Mouse (Mus musculus): ENCODE results near the gene Sox21. TPM values are rescaled to one million over a fixed set of nuclear protein-coding genes. Genes with fewer than 3 reads are reported as not detected.

Gene Sox21
- polyA plus RNA-seq, 1 experiment from 2014 or later = 6.9 TPM

- Histone ChIP-seq H3K9ac (replicated peaks; ENCODE audit: low read depth, low read length) (no peak overlapping the region), H3K27ac (ENCODE audit: low read depth, low read length) (no peak overlapping the region), H3K4me1 (ENCODE audit: control insufficient read depth, insufficient read depth, low read length) (no peaks in the 10 kb centered on the region), H3K36me3 (ENCODE audit: control insufficient read depth, insufficient read depth, low read length) (no peaks in the 10 kb centered on the region), H3K9me3 (ENCODE audit: control insufficient read depth, low read length) (no peaks in the 10 kb centered on the region), H3K4me2 (ENCODE audit: low read depth, low read length) (no peak overlapping the region), H3K4me3 (ENCODE audit: low read depth, low read length) (no peak overlapping the region), H3K27me3 (ENCODE audit: control insufficient read depth, insufficient read depth, low read length) (no peaks in the 10 kb centered on the region)
- 87% methylated on average over 6 of the region's 6 CpGs for WGBS
- no peak for ATAC-seq (ENCODE audit: low read depth)
Measured at GRCm38 (mm10) chr14:118253381-118253780, 16.6 kb upstream of the Sox21 start.

- 87% methylated on average over 2 of the region's 2 CpGs for WGBS
Measured at GRCm38 (mm10) chr14:118241416-118241815, 4.6 kb upstream of the Sox21 start.

GRCm38 (mm10) chr14:118239351-118239750 is 2.5 kb upstream of the Sox21 start:
- Histone ChIP-seq H3K9me3 (ENCODE audit: control insufficient read depth, low read length) (peaks cover 6% of the 10 kb centered on the region; the same call in 1 of the 2 replicates), H3K4me3 (ENCODE audit: low read depth, low read length) (no peak overlapping the region), H3K36me3 (ENCODE audit: control insufficient read depth, insufficient read depth, low read length) (no peaks in the 10 kb centered on the region), H3K9ac (replicated peaks; ENCODE audit: low read depth, low read length) (no peak overlapping the region), H3K4me2 (ENCODE audit: low read depth, low read length) (no peak overlapping the region), H3K27ac (ENCODE audit: low read depth, low read length) (no peak overlapping the region), H3K4me1 (ENCODE audit: control insufficient read depth, insufficient read depth, low read length) (peaks cover 21% of the 10 kb centered on the region; the same call in 1 of the 2 replicates), H3K27me3 (ENCODE audit: control insufficient read depth, insufficient read depth, low read length) (peaks cover 14% of the 10 kb centered on the region)
- WGBS = 7% methylated on average over 8 of the region's 8 CpGs
- no peak for ATAC-seq (ENCODE audit: low read depth)

More at GRCm38 (mm10) chr14:118241416-118241815, 4.6 kb upstream of the Sox21 start:
- Histone ChIP-seq H3K27ac (ENCODE audit: low read depth, low read length) (no peak overlapping the region), H3K9ac (replicated peaks; ENCODE audit: low read depth, low read length) (no peak overlapping the region), H3K36me3 (ENCODE audit: control insufficient read depth, insufficient read depth, low read length) (no peaks in the 10 kb centered on the region), H3K4me3 (ENCODE audit: low read depth, low read length) (no peak overlapping the region), H3K27me3 (ENCODE audit: control insufficient read depth, insufficient read depth, low read length) (peaks cover 6% of the 10 kb centered on the region), H3K9me3 (ENCODE audit: control insufficient read depth, low read length) (peaks cover 6% of the 10 kb centered on the region; the same call in 1 of the 2 replicates), H3K4me1 (ENCODE audit: control insufficient read depth, insufficient read depth, low read length) (peaks cover 8% of the 10 kb centered on the region; the same call in 1 of the 2 replicates), H3K4me2 (ENCODE audit: low read depth, low read length) (no peak overlapping the region)
- no peak for ATAC-seq (ENCODE audit: low read depth)

DNA sequence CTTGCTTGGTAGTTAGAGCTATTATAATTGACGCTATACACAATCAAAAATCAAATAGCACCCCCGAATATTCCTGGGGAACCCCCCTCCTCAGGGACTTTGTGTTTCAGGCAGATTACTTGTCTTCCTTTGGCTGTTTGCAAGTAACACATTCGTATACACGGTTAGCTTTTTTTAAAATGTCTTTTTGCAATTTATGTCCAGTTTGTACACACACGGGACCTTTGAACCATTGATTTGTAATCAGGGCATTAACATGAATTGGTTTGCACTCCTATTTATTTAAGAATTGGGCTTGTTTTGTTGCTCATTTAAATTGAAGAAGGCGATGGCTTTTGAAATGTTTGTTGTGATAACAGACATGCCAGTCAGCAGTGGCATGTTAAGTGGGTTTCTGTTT is 956 bp upstream of the Sox21 start:
- H3K27ac ChIP-seq (ENCODE audit: low read depth, low read length) = no peak overlapping the region
- WGBS = 10% methylated on average over 6 of the region's 6 CpGs
- H3K36me3 ChIP-seq (ENCODE audit: control insufficient read depth, insufficient read depth, low read length) = no peaks in the 10 kb centered on the region
- peak overlapping the region; percentile 54 for H3K4me3 ChIP-seq (ENCODE audit: low read depth, low read length)
- ATAC-seq (ENCODE audit: low read depth) = no peak
- H3K4me2 ChIP-seq (ENCODE audit: low read depth, low read length) = peak overlapping the region; percentile 82
- no peaks in the 10 kb centered on the region for H3K9me3 ChIP-seq (ENCODE audit: control insufficient read depth, low read length)
- H3K4me1 ChIP-seq (ENCODE audit: control insufficient read depth, insufficient read depth, low read length) = peaks cover 21% of the 10 kb centered on the region; the same call in 1 of the 2 replicates
- H3K27me3 ChIP-seq (ENCODE audit: control insufficient read depth, insufficient read depth, low read length) = peaks cover 19% of the 10 kb centered on the region
- H3K9ac ChIP-seq (replicated peaks; ENCODE audit: low read depth, low read length) = no peak overlapping the region

DNA sequence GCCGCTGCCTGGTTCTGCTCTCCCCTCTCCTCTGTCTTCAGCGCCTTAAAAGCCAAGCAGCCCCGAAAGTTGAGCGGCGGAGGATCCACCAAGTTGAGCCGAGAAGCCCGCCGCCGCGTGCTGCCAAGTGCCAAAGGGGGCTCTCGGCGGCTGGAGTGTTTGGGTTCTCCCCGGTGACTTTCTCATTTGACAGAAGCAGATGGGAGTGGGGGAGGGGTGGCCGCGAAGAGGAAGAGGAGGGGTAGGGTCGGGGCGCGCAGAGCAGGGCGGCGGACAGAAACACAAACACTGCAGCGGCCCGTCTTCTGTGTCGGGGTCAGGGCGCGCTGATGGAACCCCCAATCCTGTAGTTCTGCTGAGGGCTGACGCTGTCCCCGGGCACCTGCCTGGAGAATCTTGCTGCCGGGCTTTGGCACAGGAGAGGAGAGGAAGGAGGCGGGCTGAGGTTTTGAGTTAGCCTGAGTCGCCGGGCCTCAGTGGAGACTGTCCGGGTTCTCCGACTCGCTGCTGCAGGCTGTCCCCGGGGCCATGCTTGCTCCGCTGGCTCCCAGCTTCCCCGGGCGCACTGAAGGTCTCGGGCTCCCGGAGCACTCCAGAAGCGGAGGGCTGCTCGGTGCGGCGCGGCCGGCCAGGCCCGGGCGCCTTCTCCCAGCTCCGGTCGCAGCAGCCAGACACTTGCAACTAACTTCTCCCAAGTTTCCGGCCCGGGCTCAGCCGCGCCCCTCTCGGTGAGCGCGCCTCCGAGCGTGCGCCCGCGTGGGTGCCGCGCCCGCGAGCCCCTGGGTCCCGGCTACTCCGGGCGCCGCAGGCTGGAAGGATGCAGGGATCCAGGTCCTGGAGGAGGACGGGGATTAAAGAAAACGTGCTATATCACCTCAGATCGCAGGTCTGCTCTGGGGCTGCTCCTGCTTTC is 601 bp downstream of the Sox21 start:
- Histone ChIP-seq H3K4me2 (ENCODE audit: low read depth, low read length) (peak overlapping the region; percentile 82), H3K27me3 (ENCODE audit: control insufficient read depth, insufficient read depth, low read length) (peaks cover 24% of the 10 kb centered on the region), H3K9ac (replicated peaks; ENCODE audit: low read depth, low read length) (peak overlapping the region; percentile 66), H3K4me1 (ENCODE audit: control insufficient read depth, insufficient read depth, low read length) (peaks cover 25% of the 10 kb centered on the region; the same call in 1 of the 2 replicates), H3K9me3 (ENCODE audit: control insufficient read depth, low read length) (no peaks in the 10 kb centered on the region), H3K27ac (ENCODE audit: low read depth, low read length) (peak overlapping the region; percentile 78), H3K4me3 (ENCODE audit: low read depth, low read length) (peak overlapping the region; percentile 54), H3K36me3 (ENCODE audit: control insufficient read depth, insufficient read depth, low read length) (no peaks in the 10 kb centered on the region)
- peak; percentile 49 for ATAC-seq (ENCODE audit: low read depth)
- under 1% methylated on average over 72 of the region's 73 CpGs for WGBS

- Histone ChIP-seq H3K4me3 (ENCODE audit: low read depth, low read length) (peak overlapping the region; percentile 54), H3K27me3 (ENCODE audit: control insufficient read depth, insufficient read depth, low read length) (peaks cover 24% of the 10 kb centered on the region), H3K4me1 (ENCODE audit: control insufficient read depth, insufficient read depth, low read length) (peaks cover 27% of the 10 kb centered on the region; the same call in 1 of the 2 replicates), H3K27ac (ENCODE audit: low read depth, low read length) (peak overlapping the region; percentile 78), H3K9me3 (ENCODE audit: control insufficient read depth, low read length) (no peaks in the 10 kb centered on the region), H3K36me3 (ENCODE audit: control insufficient read depth, insufficient read depth, low read length) (no peaks in the 10 kb centered on the region), H3K9ac (replicated peaks; ENCODE audit: low read depth, low read length) (peak overlapping the region; percentile 66), H3K4me2 (ENCODE audit: low read depth, low read length) (peak overlapping the region; percentile 82)
- no peak for ATAC-seq (ENCODE audit: low read depth)
- WGBS = under 1% methylated on average over 61 of the region's 62 CpGs
Measured at GRCm38 (mm10) chr14:118235361-118235972, 1.4 kb downstream of the Sox21 start.

GRCm38 (mm10) chr14:118234541-118235210 is 2.2 kb downstream of the Sox21 start:
- no peak for ATAC-seq (ENCODE audit: low read depth)
- Histone ChIP-seq H3K9ac (replicated peaks; ENCODE audit: low read depth, low read length) (peak overlapping the region; percentile 66), H3K27ac (ENCODE audit: low read depth, low read length) (peak overlapping the region; percentile 78), H3K4me3 (ENCODE audit: low read depth, low read length) (peak overlapping the region; percentile 54), H3K36me3 (ENCODE audit: control insufficient read depth, insufficient read depth, low read length) (no peaks in the 10 kb centered on the region), H3K9me3 (ENCODE audit: control insufficient read depth, low read length) (no peaks in the 10 kb centered on the region), H3K4me1 (ENCODE audit: control insufficient read depth, insufficient read depth, low read length) (peaks cover 27% of the 10 kb centered on the region; the same call in 1 of the 2 replicates), H3K4me2 (ENCODE audit: low read depth, low read length) (peak overlapping the region; percentile 82), H3K27me3 (ENCODE audit: control insufficient read depth, insufficient read depth, low read length) (peaks cover 24% of the 10 kb centered on the region)
- WGBS = under 1% methylated on average over 59 of the region's 84 CpGs

- peaks cover 24% of the 10 kb centered on the region for H3K27me3 ChIP-seq (ENCODE audit: control insufficient read depth, insufficient read depth, low read length)
- H3K4me1 ChIP-seq (ENCODE audit: control insufficient read depth, insufficient read depth, low read length) = peaks cover 27% of the 10 kb centered on the region; the same call in 1 of the 2 replicates
- no peaks in the 10 kb centered on the region for H3K36me3 ChIP-seq (ENCODE audit: control insufficient read depth, insufficient read depth, low read length)
- H3K4me3 ChIP-seq (ENCODE audit: low read depth, low read length) = peak overlapping the region; percentile 54
- H3K9ac ChIP-seq (replicated peaks; ENCODE audit: low read depth, low read length) = peak overlapping the region; percentile 66
- 2% methylated on average over 26 of the region's 26 CpGs for WGBS
- no peaks in the 10 kb centered on the region for H3K9me3 ChIP-seq (ENCODE audit: control insufficient read depth, low read length)
- peak overlapping the region; percentile 34; the same call in 1 of the 2 replicates for H3K27ac ChIP-seq (ENCODE audit: low read depth, low read length)
- peak overlapping the region; percentile 82 for H3K4me2 ChIP-seq (ENCODE audit: low read depth, low read length)
- no peak for ATAC-seq (ENCODE audit: low read depth)
Measured at GRCm38 (mm10) chr14:118233786-118234540, 2.9 kb downstream of the Sox21 start.
